Mouse (Mus musculus) R1 (cell line): Measurements from ENCODE around the gene Tctex1d4.

Experiments used
- DNase-seq: peaks from one replicate; pipeline ENCODE4 v3.0.0-alpha.2; 2018; ENCODE audit warnings: low read depth, low spot score

Gene Tctex1d4

DNA sequence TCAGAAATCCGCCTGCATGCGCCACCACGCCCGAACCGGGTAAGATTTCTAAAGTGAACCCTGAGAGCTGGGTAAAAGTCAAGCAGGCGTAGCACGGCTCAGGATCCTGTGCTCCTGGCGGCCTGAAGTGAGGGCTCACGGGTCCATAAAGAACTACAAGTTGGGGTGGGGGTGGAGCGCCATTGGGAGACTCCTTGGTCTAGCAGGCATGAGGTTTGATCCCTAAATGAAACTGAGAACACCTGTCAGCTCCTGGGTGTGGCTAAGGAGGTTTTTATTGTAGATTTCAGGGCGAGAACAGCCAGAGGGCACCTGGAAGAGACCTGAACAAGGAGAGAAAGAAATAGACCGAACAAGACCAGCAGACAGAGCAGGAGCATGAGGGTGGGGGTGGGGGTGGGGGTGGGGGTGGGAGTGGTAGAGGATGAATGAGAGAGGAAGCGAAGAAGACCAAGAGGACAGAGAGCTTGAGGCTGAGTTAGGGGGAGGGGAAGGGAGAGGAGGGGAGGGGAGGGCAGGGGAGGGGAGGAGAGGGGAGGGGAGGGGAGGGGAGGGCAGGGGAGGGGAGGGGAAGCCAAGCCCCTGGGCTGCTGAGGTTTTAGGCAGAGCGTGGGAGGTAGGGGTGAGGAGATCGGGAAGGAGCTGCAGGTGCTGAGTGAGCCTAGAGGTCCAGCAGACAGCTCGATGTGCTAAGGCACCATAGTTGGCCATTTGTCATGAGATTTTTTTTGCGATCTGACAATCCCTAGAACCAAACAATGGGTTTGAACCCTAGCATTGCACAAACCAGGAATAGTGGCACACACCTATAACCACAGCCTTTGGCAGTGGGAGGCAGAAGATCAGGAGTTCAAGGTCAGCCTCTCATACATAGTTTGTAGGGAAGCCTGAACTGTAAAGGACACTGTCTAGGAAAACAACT lies 12.0 kb downstream of the Tctex1d4 start:
- DNase-seq = peak; percentile 96

DNA sequence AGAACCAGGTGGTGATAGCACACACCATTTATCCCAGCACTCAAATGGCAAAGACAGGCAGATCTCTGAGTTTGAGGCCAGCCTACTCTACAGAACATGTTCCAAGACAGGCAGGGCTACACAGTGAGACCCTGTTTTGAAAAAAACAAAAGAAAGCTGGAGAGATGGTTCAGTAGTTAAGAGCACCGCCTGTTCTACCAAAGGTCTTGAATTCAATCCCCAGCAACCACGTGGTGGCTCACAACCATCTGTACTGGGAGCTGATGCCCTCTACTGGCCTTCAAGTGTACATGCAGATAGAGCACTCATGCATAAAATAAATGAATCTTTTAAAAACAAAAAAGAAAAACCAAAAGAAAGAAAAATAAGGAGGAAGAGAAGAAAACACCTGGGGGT lies 12.6 kb downstream of the Tctex1d4 start:
- peak; percentile 95 for DNase-seq

DNA sequence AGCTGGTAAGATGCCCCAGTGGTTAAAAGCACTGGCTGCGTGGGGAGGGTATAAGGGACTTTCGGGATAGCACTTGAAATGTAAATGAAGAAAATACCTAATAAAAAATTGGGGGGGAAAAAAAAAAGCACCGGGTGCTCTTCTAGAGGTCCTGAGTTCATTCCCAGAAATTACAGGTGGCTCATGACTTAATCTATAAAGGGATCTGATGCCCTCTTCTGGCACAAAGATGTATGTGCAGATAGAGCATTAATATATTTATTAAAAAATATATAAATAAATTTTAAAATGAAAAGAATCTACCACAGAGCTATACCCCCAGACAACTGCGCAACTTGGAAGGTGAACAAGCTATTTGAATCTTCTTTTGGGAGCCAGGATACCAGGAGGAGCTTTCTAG lies 14.0 kb downstream of the Tctex1d4 start:
- DNase-seq = no peak

DNA sequence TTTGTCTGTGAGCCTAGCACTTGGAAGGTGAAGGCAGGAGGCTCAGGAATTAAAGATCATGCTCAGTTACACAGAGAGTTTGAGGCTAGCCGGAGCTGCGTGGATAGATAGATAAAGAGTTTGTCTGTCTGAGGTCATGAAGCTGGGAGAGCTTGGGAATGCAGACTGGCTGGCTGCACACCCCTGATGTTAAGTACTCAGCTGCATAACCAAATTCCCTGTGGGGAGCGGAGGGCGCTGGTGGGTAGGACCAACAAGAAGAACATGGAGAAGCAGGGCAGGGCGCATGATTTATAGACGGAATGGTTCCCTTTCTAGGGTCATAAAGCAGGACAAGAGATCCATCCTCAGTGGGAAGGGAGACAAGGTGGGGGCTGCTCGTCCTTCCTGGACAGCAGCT lies 16.4 kb downstream of the Tctex1d4 start:
- peak; percentile 56 for DNase-seq

DNA sequence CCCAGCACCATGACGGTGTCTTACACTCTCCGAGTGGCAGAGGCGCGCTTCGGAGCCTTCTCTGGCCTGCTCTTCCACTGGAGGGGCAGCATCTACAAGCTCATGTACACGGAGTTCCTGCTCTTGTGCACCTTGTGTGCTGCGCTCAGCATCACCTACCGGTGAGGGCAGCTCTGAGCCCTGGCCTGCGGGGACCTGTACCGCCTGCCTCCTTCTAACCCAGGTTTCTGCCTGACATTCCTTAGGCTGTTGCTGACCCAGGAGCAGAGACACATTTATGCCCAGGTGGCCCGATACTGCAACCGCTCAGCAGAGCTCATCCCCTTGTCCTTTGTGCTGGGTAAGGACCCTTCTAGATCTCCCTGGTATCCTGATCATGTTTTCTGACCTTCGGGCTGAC lies 18.7 kb downstream of the Tctex1d4 start:
- no peak for DNase-seq

DNA sequence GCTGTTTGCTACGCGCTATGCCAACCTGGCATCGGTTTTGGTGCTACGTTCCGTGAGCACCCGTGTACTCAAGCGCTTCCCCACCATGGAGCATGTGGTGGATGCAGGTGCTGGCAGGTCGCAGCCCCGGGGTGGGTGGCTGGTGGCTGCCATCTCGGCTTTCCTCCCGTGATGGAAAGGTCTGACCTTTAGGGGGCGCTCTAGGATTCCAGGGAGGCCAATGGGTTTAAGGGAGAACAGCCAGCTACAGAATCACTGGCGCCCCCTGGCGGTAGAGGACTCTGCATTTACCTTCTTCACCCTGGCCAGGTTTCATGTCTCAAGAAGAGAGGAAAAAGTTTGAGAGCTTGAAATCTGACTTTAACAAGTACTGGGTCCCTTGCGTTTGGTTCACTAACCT lies 19.6 kb downstream of the Tctex1d4 start:
- peak; percentile 98 for DNase-seq

DNA sequence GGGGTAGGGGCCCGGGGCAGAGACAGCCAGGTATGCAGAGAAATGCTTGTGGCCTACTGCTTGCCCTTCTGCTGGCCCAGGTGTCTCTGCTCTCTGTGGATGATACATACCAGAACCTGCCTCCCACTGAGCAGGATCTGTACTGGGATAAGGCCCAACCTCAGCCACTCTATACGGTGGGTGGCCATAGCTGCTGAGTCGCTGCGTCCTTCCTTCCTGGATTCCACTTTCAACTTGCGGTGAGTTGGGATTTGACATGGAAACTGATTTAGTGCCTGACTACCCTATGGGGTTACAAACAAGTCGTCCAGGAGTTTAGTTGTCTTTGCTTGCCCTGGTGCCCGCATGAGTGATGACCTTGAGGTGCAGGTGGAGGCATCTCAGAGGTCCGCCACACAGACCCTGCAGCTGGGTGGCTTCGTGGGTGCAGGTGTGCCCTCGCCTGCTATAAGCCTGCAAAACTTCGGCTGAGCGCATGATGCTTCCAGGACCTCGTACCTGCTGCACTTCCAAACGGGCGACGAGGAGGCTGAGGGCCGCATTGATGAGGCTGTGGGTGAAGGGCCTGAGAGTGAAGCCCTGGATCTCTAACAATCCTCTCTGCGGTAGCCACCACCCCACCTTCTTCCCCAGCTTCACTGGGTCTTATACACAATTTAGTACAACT lies 21.6 kb downstream of the Tctex1d4 start:
- DNase-seq = peak; percentile 56

DNA sequence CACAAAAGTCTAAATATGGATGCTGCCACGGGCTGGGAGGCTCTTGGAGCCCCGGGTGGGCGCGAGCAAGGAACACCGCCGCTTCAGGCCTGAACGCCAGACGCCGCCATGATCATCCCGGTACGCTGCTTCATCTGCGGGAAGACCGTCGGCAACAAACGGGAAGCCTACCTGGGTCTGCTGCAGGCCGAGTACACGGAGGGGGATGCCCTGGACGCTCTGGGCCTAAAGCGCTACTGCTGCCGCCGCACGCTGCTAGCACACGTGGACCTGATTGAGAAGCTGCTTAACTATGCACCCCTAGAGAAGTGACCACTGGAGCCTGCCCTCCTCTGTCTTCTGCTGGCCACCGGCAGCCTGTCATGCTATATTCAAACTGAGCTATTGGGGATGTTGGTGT lies 22.2 kb downstream of the Tctex1d4 start:
- DNase-seq = no peak

DNA sequence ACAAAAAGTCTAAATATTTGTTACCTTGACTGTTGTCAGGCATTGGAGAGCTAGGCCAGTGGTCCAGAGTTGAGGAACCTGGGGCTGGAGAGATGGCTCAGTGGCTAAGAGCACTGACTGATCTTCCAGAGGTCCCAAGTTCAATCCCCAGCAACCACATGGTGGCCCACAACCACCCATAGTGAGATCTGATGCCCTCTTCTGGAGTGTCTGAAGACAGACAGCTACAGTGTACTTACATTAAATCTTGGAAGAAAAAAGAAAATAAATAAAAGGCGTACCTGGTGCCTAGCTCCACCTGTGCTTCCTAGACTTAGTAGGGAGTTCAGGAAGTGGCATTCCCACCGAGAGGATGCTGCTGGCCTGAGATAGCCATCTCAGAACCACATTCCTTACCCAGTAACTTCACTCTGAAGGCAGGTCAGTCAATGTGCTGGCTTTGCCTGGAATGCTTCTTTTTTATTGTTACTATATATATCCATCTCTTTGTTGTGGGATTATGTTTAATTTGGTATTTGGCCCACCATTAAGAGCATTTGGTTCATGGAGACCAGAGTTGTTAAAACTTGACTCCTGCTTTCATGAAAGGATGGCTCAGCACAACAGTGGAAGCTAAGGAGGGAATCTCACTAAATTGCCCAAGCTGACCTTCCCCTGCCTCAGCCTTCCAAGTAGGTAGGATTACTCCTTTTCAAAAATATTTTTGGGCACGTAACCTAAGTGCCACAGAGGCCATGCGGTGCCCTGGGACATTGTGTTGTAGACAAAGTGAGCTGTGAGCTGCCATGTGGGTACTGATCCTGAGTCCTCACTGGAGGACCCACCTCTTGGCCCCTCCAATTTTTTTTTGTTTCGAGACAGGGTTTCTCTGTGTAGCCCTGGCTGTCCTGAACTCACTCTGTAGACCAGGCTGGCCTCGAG lies 23.0 kb downstream of the Tctex1d4 start:
- peak; percentile 67 for DNase-seq

DNA sequence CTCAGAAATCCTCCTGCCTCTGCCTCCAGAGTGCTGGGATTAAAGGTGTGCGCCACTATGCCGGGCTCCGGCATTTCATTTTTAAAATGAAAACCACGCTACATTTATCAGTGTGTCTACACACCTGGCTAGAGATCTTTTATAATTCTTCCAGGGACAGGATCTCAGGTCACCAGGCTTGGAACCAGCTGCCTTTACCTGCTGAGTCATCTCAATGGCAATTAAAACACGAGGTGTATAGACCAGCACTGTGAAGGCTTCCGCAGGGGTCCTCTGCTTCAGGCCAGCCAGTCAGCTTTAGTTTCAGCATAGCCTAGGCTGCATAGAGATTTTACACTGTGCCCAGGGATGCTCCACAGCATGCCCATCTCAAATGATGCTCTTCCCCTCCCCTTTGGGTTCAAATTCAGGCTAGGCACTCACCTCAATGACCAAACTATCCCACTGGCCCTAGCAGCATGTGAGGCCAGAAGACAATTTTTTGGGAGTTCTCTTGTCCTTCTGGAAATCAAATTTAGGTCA lies 23.7 kb downstream of the Tctex1d4 start:
- no peak for DNase-seq

DNA sequence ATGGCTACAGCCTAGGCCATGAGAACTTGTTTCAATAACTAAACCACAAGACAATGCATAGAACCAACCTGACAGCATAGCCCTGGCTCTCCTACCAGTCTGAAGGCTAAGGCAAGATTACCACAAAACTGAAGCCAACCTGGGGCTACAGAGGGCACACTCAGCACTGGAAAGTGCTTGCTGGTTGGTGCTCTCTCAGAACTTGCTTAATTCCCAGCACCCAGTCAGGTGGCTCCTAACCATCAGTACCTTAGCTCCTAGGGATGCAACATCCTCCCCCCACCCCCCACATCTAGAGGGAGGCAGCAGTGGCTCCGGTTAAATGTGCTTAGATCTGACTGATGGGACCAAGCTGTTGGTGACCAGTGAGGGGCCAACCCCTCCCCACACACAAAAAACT lies 24.8 kb downstream of the Tctex1d4 start:
- DNase-seq = no peak

DNA sequence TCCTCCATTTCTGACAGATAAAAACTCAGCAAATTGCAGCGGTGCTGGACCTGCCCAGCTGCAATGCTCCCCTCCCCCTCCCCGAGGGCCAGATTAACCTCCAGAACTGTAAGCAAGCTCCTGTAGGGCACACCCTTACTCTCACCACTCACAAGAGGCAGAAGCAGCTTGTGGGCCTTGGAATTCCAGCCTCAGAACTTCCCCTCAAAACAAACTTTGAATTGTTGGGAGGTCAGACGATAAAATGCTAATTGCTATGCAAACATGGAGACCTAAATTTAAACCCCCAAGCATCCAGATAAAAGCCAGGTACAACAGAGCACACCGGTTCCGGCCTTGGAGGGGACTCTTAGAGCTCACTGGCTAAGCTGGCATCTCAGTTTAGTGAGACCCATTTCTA lies 26.1 kb downstream of the Tctex1d4 start:
- DNase-seq = peak; percentile 91

DNA sequence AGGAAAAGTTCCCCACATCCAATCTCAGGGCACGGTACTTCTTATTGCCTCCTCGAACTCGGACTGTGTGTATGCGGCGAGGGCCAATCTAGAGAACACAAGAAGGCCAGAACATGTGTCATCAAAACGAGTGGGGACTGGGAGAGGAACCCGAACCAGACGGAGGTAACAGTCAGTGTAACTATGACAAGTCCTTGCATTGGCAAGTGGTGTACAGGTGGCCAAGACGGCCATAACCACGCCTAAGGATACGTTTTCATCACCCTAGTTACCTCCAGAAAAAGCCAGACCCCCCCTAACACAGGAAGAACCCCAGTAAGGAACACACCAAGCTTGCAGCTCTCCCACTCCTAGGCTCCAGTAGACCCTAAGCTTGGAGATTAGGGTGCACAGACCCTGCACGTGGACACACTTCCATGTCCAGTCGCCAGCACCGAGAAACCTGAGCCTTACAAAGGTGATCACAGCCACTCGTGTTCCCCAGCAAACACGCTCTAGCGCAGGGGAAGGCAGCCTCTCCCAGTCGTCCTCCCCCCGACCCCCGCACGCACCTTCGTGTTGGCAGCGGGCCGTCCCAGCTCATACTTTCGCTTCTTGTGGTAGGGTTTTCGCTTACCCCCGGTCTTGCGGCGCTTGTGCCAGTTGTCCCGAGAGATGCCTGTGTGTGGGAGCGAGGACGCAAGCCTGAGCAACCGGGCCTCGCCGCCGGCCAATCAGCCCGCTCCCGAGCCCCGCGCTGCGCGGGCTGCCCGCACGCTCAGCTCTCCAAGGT lies 28.6 kb downstream of the Tctex1d4 start:
- peak; percentile 48 for DNase-seq

DNA sequence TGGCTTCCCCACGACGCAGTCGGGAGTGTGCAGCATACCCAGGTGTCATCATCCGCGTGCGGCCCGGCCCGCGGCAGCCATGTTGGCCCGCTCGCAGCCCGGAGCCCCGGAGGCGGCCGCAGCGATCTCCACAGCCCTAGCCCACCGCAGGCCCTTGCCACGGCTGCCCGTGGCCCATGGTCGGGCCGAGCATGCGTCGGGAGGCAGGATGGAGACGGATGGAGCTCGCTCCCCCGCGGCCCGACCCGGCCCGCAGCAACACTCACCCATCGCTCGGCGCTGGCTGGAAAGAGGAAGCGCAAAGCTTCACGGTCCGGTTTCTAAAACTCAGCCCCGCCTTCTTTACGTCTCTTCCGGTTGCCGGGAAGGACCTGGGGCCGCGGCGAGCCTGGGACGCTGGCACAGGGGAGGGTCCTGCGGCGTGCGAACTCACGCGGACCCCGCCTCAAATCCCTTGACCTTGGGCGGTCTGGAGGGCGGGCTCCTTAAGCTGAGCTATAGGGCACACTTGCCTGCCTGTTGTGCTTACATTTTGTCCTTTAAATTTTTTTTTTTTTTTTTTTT lies 29.3 kb downstream of the Tctex1d4 start, which contains the start of gene Rps8:
Gene Rps8 (minus strand): TSS at position 452 of the 564 bp plus-strand sequence.
- DNase-seq = peak; percentile 96

DNA sequence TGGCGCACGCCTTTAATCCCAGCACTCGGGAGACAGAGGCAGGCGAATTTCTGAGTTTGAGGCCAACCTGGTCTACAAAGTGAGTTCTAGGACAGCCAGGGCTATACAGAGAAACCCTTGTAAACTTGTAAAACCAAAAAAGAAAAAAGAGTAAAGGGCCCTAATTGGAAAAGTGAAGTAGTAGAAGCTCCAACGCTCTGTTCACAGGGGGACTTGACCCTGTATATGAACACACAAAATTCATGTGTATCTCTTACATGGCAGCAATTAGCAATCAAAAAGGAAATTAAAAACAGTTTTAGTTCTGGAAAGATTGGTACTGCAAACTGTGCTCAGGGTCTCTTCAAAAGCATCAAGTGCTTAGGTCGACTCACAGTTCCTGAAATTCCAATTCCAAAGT lies 29.8 kb downstream of the Tctex1d4 start:
- DNase-seq = no peak

DNA sequence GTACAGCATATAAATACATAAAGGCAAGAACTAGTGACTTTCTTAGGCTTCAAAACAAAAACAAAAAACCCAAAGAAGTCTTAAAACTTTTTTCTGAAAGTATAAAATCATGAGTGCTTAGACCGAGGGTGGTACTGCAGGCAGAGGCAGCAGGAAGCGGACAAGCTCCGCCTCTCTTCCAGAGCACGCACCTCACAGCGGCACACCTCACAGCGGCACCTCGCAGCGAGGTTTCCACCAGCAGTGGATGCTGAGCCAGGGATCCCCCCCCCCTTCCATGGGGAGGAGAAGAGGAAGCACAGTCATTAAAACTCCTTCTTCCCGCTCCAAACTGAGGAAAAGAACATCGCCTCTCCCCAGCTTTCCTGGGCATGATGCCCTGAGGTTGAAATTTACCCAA lies 33.1 kb downstream of the Tctex1d4 start:
- DNase-seq = peak; percentile 53

DNA sequence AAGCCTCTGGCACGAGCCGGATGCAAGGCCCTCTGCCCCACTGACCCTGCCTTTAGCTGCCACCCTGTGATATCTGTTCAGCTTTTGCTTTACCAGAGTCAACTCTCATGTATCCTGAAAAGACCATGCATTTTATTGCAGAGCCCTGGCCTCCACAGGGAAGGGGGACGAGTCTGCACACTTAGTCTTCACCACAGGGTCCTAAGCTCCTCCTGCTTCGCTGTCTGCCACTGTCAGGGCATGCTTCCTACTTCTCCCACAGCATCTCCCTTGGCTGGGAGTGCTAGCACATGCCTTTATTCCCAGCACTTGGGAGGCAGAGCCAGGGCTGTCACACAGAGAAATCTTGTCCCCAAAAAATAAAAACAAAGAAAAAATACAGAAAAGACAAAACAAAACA lies 34.6 kb downstream of the Tctex1d4 start:
- DNase-seq = no peak

DNA sequence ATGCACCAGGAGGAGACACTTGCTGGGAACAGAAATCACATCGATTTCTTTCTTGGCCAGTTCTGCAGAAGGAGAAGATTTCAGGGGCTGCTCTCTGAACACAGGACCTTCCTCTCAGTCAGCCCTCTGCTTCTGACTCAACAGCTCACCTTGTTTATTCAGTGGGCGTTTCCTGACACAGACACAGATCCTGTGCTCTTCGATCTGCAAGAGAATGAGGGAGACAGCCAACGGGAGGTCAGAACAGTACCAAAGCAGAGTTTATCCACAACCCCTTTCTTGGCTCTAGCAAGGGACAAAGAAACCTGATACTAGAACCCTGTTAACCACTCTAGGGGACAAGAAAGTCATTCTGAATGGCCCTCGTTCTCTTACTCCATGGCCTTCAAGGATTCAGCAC lies 43.3 kb downstream of the Tctex1d4 start:
- DNase-seq = peak; percentile 89
